Mouse (Mus musculus): ENCODE results near the gene Vmn1r95.
"Not testable (repeated sequence)": the region's sequence is repeated elsewhere in the genome, so short reads cannot be mapped to it uniquely, and the experiment has no call there.

The Vmn1r95 gene

DNA sequence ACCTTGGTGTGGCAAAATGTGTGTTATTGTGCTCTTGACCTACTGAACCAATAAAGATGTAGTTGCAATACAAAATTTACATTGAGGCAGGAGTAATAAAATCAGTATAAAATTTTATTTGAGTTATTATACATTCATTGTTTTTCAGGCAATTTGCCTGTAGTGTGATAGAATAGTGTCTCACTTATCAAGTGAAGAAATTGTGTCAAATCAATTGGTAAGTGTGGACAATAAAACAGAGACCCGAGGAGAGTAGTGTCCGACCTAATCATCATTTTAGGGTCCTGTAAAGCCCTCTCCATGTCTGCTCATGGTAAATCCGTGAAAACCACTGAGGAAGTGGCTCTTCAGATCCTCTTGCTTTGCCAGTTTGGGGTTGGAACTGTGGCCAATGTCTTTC is at the start of gene Vmn1r95:
TSS of gene Vmn1r95 (plus strand) at position 301 of the 400 bp plus-strand sequence.
- ATAC-seq (ENCODE audit: insufficient number of reproducible peaks, low FRiP score, low TSS enrichment) = not testable (repeated sequence)

DNA sequence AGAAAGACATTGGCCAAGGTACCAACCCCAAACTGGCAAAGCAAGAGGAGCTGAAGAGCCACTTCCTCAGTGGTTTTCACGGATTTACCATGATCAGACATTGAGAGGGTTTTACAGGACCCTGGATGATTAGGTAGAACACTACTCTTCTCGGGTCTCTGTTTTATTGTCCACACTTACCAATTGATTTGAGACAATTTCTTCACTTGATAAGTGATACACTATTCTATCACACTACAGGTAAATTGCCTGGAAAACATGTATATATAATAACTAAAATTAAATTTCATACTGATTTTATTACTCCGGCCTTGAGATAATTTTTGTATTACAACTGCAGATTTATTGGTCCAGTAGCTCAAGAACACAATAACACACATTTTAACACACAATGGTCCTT is 25.2 kb upstream of the Vmn1r95 start, which contains the start of gene Vmn1r94:
TSS of gene Vmn1r94 (minus strand) at position 101 of the 400 bp plus-strand sequence.
- not testable (repeated sequence) for ATAC-seq (ENCODE audit: insufficient number of reproducible peaks, low FRiP score, low TSS enrichment)

DNA sequence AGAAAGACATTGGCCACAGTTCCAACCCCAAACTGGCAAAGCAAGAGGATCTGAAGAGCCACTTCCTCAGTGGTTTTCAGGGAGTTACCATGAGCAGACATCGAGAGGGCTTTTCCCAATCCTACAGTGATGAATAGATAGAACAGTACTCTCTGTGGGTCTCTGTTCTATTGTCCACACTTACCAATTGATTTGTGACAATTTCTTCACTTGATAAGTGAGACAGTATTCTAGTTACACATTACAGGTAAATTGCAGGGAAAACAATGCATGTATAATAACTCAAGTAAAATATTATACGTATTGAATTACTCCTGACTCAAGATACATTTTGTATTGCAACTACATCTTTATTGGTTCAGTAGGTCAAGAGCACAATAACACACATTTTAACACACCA is 12.0 kb downstream of the Vmn1r95 start, which contains the start of gene Gm6164:
TSS of gene Gm6164 (minus strand) at position 101 of the 400 bp plus-strand sequence.
- ATAC-seq (ENCODE audit: insufficient number of reproducible peaks, low FRiP score, low TSS enrichment) = not testable (repeated sequence)

DNA sequence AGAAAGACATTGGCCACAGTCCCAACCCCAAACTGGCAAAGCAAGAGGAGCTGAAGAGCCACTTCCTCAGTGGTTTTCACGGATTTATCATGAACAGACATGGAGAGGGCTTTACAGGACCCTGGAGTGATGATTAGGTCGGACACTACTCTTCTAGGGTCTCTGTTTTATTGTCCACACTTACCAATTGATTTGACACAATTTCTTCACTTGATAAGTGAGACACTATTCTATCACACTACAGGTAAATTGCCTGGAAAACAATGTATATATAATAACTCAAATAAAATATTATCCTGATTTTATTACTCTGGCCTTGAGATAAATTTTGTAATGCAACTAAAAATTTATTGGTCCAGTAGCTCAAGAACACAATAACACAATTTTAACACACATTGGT is 40.2 kb downstream of the Vmn1r95 start, which contains the start of gene Gm4498:
TSS of gene Gm4498 (minus strand) at position 101 of the 400 bp plus-strand sequence.
- ATAC-seq (ENCODE audit: insufficient number of reproducible peaks, low FRiP score, low TSS enrichment) = not testable (repeated sequence)
